Mouse (Mus musculus): ENCODE results near the gene Pwp2.

DNA sequence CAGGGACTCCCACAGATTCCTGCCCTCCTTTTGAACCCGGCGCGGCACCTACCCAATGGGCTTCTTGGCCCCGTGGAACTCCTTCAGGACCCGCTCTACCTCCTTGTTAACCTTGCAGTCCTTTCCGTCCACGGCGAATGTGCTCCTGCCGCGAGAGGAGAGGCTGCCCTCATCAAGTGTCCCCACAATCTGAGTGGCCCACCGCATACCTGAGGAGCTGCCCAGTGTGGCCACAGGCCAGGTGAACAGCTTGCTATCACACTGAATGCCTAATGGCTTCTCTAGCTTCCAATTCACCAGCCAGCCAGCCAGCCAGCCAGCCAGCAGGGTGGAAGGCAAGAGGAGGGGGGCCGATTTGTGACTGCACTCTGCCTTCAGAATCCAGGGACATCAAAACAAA, 20.2 kb downstream of the Pwp2 start:
- TF ChIP-seq CTCF (IDR thresholded peaks at IDR 0.05; ENCODE audit: control insufficient read depth, insufficient read depth, insufficient read length) = no peak
- no peak for TF ChIP-seq MYOD1 (IDR thresholded peaks at IDR 0.05; ENCODE audit: control insufficient read depth, insufficient read length, low read depth)
